Mouse (Mus musculus): ENCODE measurements at regions not wholly inside any gene's neighbourhood (a gene's known extent, or its start where the extent isn't known, plus 50 kb on each side); places are given as distances from the start of the nearest gene placed in this dataset.
A peak's percentile ranks its signal among the peaks of the same experiment; 100 is the strongest.

DNA sequence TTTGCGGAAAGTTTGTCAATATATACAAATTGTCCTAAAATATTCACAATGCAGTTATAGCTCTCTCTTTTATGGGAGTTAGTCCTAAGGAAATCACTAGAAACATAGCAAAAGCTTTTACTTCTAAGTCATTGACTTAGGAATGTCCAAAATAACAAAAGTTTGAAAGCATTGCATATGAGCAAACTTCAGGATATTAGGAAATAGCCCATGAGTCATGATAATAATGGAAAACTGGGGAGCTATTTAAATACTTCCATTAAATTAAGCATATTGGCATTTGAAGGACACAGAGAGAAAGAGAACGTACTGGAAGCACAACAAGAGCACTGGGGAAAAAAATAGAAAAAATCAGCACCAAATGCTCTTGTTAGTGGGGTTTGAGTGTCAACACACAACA lies 197.2 kb downstream of the Trib2 start:
- Histone ChIP-seq H3K27ac (replicated peaks; ENCODE audit: low read depth, low read length) (no peak overlapping the region), H3K4me3 (ENCODE audit: low read depth, low read length) (no peak overlapping the region), H3K4me1 (ENCODE audit: control insufficient read depth, insufficient read depth, low read length) (no peaks in the 10 kb centered on the region), H3K4me2 (ENCODE audit: low read depth, low read length) (no peak overlapping the region), H3K27me3 (ENCODE audit: control insufficient read depth, insufficient read depth, low read length) (no peaks in the 10 kb centered on the region), H3K36me3 (replicated peaks; ENCODE audit: control insufficient read depth, insufficient read depth, low read depth, low read length) (no peaks in the 10 kb centered on the region), H3K9me3 (replicated peaks; ENCODE audit: control insufficient read depth, low read length) (no peaks in the 10 kb centered on the region), H3K9ac (replicated peaks; ENCODE audit: low read length) (no peak overlapping the region)
- ATAC-seq (replicated peaks; ENCODE audit: insufficient number of reproducible peaks, low FRiP score, low TSS enrichment, low read depth) (no peak), DNase-seq (ENCODE audit: low spot score) (no peak)
- WGBS = 82% methylated on average over 2 of the region's 2 CpGs

DNA sequence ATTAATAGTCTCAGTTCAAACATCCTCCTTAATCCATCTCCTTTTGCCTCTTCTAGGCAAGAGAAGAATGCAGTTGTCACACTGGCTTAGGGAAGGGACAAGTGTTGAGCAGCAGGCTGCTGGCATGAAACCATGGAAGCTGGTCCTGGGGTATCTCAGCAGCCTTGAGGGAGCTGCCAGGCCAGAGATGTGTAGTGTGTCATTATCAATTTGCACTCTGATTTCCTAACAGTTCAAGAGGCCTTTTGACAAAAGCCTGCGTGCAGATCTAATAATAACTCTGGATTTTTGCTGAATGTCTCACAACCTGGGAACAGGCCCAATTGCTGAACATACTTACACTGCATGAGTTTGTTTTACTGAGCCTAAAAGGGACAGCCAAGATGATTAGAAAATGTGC lies 199.4 kb downstream of the Trib2 start:
- DNase-seq (ENCODE audit: low spot score) (no peak), ATAC-seq (replicated peaks; ENCODE audit: insufficient number of reproducible peaks, low FRiP score, low TSS enrichment, low read depth) (no peak)
- Histone ChIP-seq H3K9me3 (replicated peaks; ENCODE audit: control insufficient read depth, low read length) (no peaks in the 10 kb centered on the region), H3K27me3 (ENCODE audit: control insufficient read depth, insufficient read depth, low read length) (no peaks in the 10 kb centered on the region), H3K4me3 (ENCODE audit: low read depth, low read length) (no peak overlapping the region), H3K4me1 (ENCODE audit: control insufficient read depth, insufficient read depth, low read length) (no peaks in the 10 kb centered on the region), H3K9ac (replicated peaks; ENCODE audit: low read length) (no peak overlapping the region), H3K4me2 (ENCODE audit: low read depth, low read length) (no peak overlapping the region), H3K27ac (replicated peaks; ENCODE audit: low read depth, low read length) (no peak overlapping the region), H3K36me3 (replicated peaks; ENCODE audit: control insufficient read depth, insufficient read depth, low read depth, low read length) (no peaks in the 10 kb centered on the region)
- 65% methylated on average over 1 of the region's 1 CpGs for WGBS

DNA sequence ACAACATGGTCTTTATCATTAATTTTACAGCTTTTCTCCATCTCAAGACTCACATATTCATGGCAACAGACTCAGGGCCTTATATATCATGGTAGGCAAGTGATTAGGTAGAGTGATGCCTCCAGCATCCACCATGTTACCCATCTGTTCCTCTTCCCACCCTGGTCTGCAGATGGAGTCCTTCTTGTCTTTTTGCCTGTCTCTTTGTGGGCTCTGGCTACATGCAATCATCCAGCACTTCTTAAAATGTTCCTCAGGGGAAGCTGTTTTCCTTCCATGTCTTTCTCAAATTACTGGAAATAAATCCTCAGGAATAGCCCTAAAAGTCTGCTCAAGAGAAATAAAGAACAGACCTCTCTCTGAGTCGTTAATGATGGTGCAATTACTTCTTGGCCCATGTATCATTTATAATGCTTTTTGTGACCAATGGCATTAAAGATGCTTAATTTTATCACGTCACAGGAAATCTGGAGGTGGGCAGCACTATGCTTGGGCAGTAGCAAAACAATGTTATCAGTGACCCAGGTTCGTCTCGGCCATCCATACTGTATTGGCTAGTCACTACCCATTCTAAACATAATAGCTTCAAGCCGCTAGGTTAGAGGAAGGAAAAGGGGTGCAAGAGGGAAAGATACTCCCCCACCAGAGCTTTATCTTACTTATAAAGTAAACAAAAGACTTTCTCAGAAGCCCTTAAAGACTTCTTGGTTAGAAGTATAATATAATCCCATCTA lies 204.7 kb downstream of the Trib2 start:
- Histone ChIP-seq H3K27ac (replicated peaks; ENCODE audit: low read depth, low read length) (no peak overlapping the region), H3K27me3 (ENCODE audit: control insufficient read depth, insufficient read depth, low read length) (no peaks in the 10 kb centered on the region), H3K9me3 (replicated peaks; ENCODE audit: control insufficient read depth, low read length) (no peaks in the 10 kb centered on the region), H3K4me2 (ENCODE audit: low read depth, low read length) (no peak overlapping the region), H3K4me1 (ENCODE audit: control insufficient read depth, insufficient read depth, low read length) (no peaks in the 10 kb centered on the region), H3K9ac (replicated peaks; ENCODE audit: low read length) (no peak overlapping the region), H3K36me3 (replicated peaks; ENCODE audit: control insufficient read depth, insufficient read depth, low read depth, low read length) (no peaks in the 10 kb centered on the region), H3K4me3 (ENCODE audit: low read depth, low read length) (no peak overlapping the region)
- no peak for ATAC-seq (replicated peaks; ENCODE audit: insufficient number of reproducible peaks, low FRiP score, low TSS enrichment, low read depth)
- no peak for DNase-seq (ENCODE audit: low spot score)
- 76% methylated on average over 5 of the region's 5 CpGs for WGBS

DNA sequence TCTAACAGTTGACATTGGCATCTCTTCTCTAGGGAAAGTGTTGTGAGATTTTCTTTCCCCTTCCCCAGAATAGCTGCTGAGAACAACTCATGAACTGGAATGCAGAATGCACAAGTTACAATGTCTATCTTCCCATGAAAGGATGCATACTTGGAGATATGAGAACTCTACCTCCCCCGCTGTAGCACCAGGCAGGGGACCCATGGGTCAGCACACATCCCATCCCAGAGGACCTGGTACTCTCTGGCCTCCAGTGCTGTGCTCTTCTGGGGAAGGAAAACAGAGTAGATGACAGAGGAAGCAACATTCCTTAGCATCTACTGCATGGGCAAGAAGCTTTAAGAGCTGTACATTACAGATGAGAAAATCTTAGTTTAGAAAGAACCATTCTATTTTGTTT lies 209.6 kb downstream of the Trib2 start:
- Histone ChIP-seq H3K27me3 (ENCODE audit: control insufficient read depth, insufficient read depth, low read length) (no peaks in the 10 kb centered on the region), H3K9ac (replicated peaks; ENCODE audit: low read length) (no peak overlapping the region), H3K36me3 (replicated peaks; ENCODE audit: control insufficient read depth, insufficient read depth, low read depth, low read length) (no peaks in the 10 kb centered on the region), H3K9me3 (replicated peaks; ENCODE audit: control insufficient read depth, low read length) (no peaks in the 10 kb centered on the region), H3K27ac (replicated peaks; ENCODE audit: low read depth, low read length) (no peak overlapping the region), H3K4me1 (ENCODE audit: control insufficient read depth, insufficient read depth, low read length) (no peaks in the 10 kb centered on the region), H3K4me2 (ENCODE audit: low read depth, low read length) (no peak overlapping the region), H3K4me3 (ENCODE audit: low read depth, low read length) (no peak overlapping the region)
- ATAC-seq (replicated peaks; ENCODE audit: insufficient number of reproducible peaks, low FRiP score, low TSS enrichment, low read depth) (no peak), DNase-seq (ENCODE audit: low spot score) (no peak)
- 97% methylated on average over 1 of the region's 1 CpGs for WGBS

DNA sequence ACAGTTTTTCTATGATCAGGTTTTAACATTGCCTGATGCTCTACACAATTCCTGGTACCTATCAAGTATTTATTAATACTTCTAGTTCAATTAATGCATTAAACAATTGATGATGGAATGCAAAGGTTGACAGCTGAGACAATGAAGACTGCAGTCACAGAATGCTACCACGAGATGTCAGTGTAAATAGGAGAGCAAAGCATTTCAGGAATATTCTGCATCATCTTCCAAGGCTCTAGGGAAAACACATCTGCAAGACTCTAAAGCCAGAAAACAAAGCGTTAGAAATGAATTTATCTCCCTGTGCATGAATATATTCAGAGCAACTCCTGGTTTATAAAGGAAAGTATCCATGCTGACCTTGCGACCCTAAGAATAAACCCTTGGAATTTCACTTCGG lies 210.6 kb downstream of the Trib2 start:
- H3K4me3 ChIP-seq (ENCODE audit: low read depth, low read length) = no peak overlapping the region
- H3K4me2 ChIP-seq (ENCODE audit: low read depth, low read length) = no peak overlapping the region
- H3K27ac ChIP-seq (replicated peaks; ENCODE audit: low read depth, low read length) = no peak overlapping the region
- ATAC-seq (replicated peaks; ENCODE audit: insufficient number of reproducible peaks, low FRiP score, low TSS enrichment, low read depth) = no peak
- H3K9ac ChIP-seq (replicated peaks; ENCODE audit: low read length) = no peak overlapping the region
- no peaks in the 10 kb centered on the region for H3K27me3 ChIP-seq (ENCODE audit: control insufficient read depth, insufficient read depth, low read length)
- H3K9me3 ChIP-seq (replicated peaks; ENCODE audit: control insufficient read depth, low read length) = no peaks in the 10 kb centered on the region
- DNase-seq (ENCODE audit: low spot score) = peak; percentile 34
- H3K36me3 ChIP-seq (replicated peaks; ENCODE audit: control insufficient read depth, insufficient read depth, low read depth, low read length) = no peaks in the 10 kb centered on the region
- H3K4me1 ChIP-seq (ENCODE audit: control insufficient read depth, insufficient read depth, low read length) = no peaks in the 10 kb centered on the region
- WGBS = 73% methylated on average over 4 of the region's 4 CpGs

DNA sequence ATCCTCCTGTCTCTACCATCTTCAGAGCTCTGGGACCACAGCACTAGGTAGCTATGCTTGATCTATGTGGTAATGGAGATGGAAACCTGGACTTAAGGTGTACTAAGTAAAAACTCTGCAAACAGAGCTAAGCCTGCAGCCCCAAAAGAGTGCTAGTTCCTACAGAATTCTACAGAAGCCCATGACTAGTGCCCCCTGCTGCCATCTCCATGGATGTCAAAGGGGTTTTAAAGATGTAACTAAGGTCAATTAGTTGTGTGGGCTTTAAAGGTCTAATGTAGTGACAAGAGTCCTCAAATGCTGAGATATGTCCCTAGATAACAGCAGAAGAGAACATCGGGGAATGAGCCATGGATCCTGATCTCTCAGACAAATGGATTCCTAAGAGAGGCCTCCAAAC lies 212.1 kb downstream of the Trib2 start:
- WGBS = 96% methylated on average over 1 of the region's 1 CpGs
- no peaks in the 10 kb centered on the region for H3K4me1 ChIP-seq (ENCODE audit: control insufficient read depth, insufficient read depth, low read length)
- DNase-seq (ENCODE audit: low spot score) = no peak
- no peaks in the 10 kb centered on the region for H3K36me3 ChIP-seq (replicated peaks; ENCODE audit: control insufficient read depth, insufficient read depth, low read depth, low read length)
- no peaks in the 10 kb centered on the region for H3K27me3 ChIP-seq (ENCODE audit: control insufficient read depth, insufficient read depth, low read length)
- H3K27ac ChIP-seq (replicated peaks; ENCODE audit: low read depth, low read length) = no peak overlapping the region
- H3K9ac ChIP-seq (replicated peaks; ENCODE audit: low read length) = no peak overlapping the region
- no peak overlapping the region for H3K4me2 ChIP-seq (ENCODE audit: low read depth, low read length)
- H3K9me3 ChIP-seq (replicated peaks; ENCODE audit: control insufficient read depth, low read length) = no peaks in the 10 kb centered on the region
- no peak overlapping the region for H3K4me3 ChIP-seq (ENCODE audit: low read depth, low read length)
- ATAC-seq (replicated peaks; ENCODE audit: insufficient number of reproducible peaks, low FRiP score, low TSS enrichment, low read depth) = no peak

DNA sequence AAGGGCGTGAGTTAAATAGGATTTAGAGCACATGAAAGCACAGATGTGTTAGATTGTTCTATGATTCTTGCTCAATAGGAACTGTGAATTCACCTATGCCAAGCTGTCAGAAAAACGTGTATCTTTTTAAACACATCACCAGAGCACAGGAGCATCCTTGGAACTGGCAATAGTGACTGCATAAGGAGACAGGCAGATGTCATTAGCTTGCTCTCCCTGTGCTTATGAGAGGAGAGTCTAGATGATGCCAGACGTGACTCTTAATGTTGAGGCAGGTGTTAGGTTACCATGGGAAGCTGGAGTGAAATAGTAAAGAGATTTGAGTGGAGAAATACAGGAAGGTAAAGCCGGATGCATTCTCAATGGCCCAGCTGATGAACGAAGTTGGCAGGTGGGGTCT lies 212.8 kb downstream of the Trib2 start:
- 56% methylated on average over 5 of the region's 5 CpGs for WGBS
- H3K27ac ChIP-seq (replicated peaks; ENCODE audit: low read depth, low read length) = no peak overlapping the region

DNA sequence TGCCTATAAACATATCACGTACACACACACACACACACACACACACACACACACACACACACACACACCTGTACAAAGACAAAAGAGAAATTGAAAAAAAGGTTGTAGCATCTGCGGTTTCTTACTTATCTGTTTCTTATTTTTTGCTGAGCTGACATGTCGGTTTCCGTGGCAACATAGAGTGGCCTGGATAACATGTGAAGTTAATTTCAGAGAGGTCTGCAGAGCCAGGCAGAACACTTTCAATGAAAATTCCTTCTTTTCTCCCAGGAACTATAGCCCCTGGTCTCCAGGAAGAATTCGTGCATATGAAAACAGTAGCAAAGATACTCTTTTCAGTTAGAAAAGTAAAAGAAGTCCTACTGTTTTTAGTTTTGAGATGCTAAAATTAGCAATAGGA lies 213.4 kb downstream of the Trib2 start:
- H3K9ac ChIP-seq (replicated peaks; ENCODE audit: low read length) = no peak overlapping the region
- no peaks in the 10 kb centered on the region for H3K9me3 ChIP-seq (replicated peaks; ENCODE audit: control insufficient read depth, low read length)
- DNase-seq (ENCODE audit: low spot score) (peak; percentile 84), ATAC-seq (replicated peaks; ENCODE audit: insufficient number of reproducible peaks, low FRiP score, low TSS enrichment, low read depth) (no peak)
- WGBS = 43% methylated on average over 5 of the region's 5 CpGs
- H3K27me3 ChIP-seq (ENCODE audit: control insufficient read depth, insufficient read depth, low read length) = no peaks in the 10 kb centered on the region
- no peaks in the 10 kb centered on the region for H3K36me3 ChIP-seq (replicated peaks; ENCODE audit: control insufficient read depth, insufficient read depth, low read depth, low read length)
- H3K4me1 ChIP-seq (ENCODE audit: control insufficient read depth, insufficient read depth, low read length) = no peaks in the 10 kb centered on the region
- no peak overlapping the region for H3K27ac ChIP-seq (replicated peaks; ENCODE audit: low read depth, low read length)
- H3K4me2 ChIP-seq (ENCODE audit: low read depth, low read length) = no peak overlapping the region
- H3K4me3 ChIP-seq (ENCODE audit: low read depth, low read length) = no peak overlapping the region

More for the DNA sequence above, 212.8 kb downstream of the Trib2 start:
- Histone ChIP-seq H3K4me3 (ENCODE audit: low read depth, low read length) (no peak overlapping the region), H3K27me3 (ENCODE audit: control insufficient read depth, insufficient read depth, low read length) (no peaks in the 10 kb centered on the region), H3K9ac (replicated peaks; ENCODE audit: low read length) (no peak overlapping the region), H3K4me1 (ENCODE audit: control insufficient read depth, insufficient read depth, low read length) (no peaks in the 10 kb centered on the region), H3K4me2 (ENCODE audit: low read depth, low read length) (no peak overlapping the region), H3K36me3 (replicated peaks; ENCODE audit: control insufficient read depth, insufficient read depth, low read depth, low read length) (no peaks in the 10 kb centered on the region), H3K9me3 (replicated peaks; ENCODE audit: control insufficient read depth, low read length) (no peaks in the 10 kb centered on the region)
- ATAC-seq (replicated peaks; ENCODE audit: insufficient number of reproducible peaks, low FRiP score, low TSS enrichment, low read depth) (no peak), DNase-seq (ENCODE audit: low spot score) (no peak)

Measured in embryonic facial prominence, embryonic 11.5 days (tissue).